Mouse (Mus musculus): ENCODE results near the gene Gm20458. TPM values are rescaled to one million over a fixed set of nuclear protein-coding genes. Genes with fewer than 3 reads are reported as not detected.

Gm20458 gene
- total RNA-seq, 2 experiments from 2014 or later: 7.6 to 9.4 TPM

GRCm38 (mm10) chr2:164517485-164518221, 56.9 kb downstream of the Gm20458 start:
- peak; percentile 96 for TF ChIP-seq CTCF (IDR thresholded peaks at IDR 0.05)
- peak; percentile 65 for DNase-seq
- Histone ChIP-seq H3K27ac (no peak overlapping the region), H3K4me3 (no peak overlapping the region)
- intact Hi-C loops (cut with DNase I): loop anchor here (2.0 kb wide), 2 partner anchors 47 to 101 kb away; no protein-coding TSS in a partner anchor

GRCm38 (mm10) chr2:164518266-164519170, 57.8 kb downstream of the Gm20458 start:
- intact Hi-C loops (cut with DNase I): loop anchor here (2.0 kb wide), 1 partner anchor 102 kb away; no protein-coding TSS in a partner anchor

GRCm38 (mm10) chr2:164519171-164519526, 58.4 kb downstream of the Gm20458 start:
- H3K27ac ChIP-seq: no peak overlapping the region
- TF ChIP-seq CTCF (IDR thresholded peaks at IDR 0.05): no peak
- no peak for DNase-seq
- no peak overlapping the region for H3K4me3 ChIP-seq
- intact Hi-C loops (cut with DNase I): loop anchor here (2.0 kb wide), 1 partner anchor 102 kb away; no protein-coding TSS in a partner anchor

More at GRCm38 (mm10) chr2:164518266-164519170, 57.8 kb downstream of the Gm20458 start:
- H3K27ac ChIP-seq: no peak overlapping the region
- TF ChIP-seq CTCF (IDR thresholded peaks at IDR 0.05): no peak
- no peak overlapping the region for H3K4me3 ChIP-seq
- no peak for DNase-seq

- intact Hi-C loops (cut with DNase I): loop anchor here (5.0 kb wide), 1 partner anchor 118 kb away; the partner anchor contains the start of gene Rbpjl
- H3K27ac ChIP-seq: no peak overlapping the region
- peak; percentile 66 for DNase-seq
- H3K4me3 ChIP-seq: no peak overlapping the region
- peak; percentile 79 for TF ChIP-seq CTCF (IDR thresholded peaks at IDR 0.05)
Measured at GRCm38 (mm10) chr2:164520782-164521181, 60.0 kb downstream of the Gm20458 start.

- intact Hi-C loops (cut with DNase I): loop anchor here (5.0 kb wide), 1 partner anchor 120 kb away; the partner anchor contains the start of gene Rbpjl
- no peak overlapping the region for H3K27ac ChIP-seq
Measured at GRCm38 (mm10) chr2:164521841-164522240, 61.1 kb downstream of the Gm20458 start.

GRCm38 (mm10) chr2:164522280-164522679, 61.5 kb downstream of the Gm20458 start:
- no peak for TF ChIP-seq CTCF (IDR thresholded peaks at IDR 0.05)
- intact Hi-C loops (cut with DNase I): loop anchor here (5.0 kb wide), 1 partner anchor 120 kb away; the partner anchor contains the start of gene Rbpjl
- Histone ChIP-seq H3K27ac (no peak overlapping the region), H3K4me3 (no peak overlapping the region)
- DNase-seq: no peak

More at GRCm38 (mm10) chr2:164521841-164522240, 61.1 kb downstream of the Gm20458 start:
- TF ChIP-seq CTCF (IDR thresholded peaks at IDR 0.05): no peak
- no peak overlapping the region for H3K4me3 ChIP-seq
- no peak for DNase-seq

GRCm38 (mm10) chr2:164523301-164523773, 62.6 kb downstream of the Gm20458 start:
- TF ChIP-seq CTCF (IDR thresholded peaks at IDR 0.05): no peak
- H3K4me3 ChIP-seq: peak overlapping the region; percentile 21; the same call in 1 of the 2 replicates
- intact Hi-C loops (cut with DNase I): loop anchor here (5.0 kb wide), 1 partner anchor 121 kb away; the partner anchor contains the start of gene Rbpjl

GRCm38 (mm10) chr2:164528557-164528956, 67.8 kb downstream of the Gm20458 start:
- Histone ChIP-seq H3K4me3 (no peak overlapping the region), H3K27ac (no peak overlapping the region)
- DNase-seq: no peak
- intact Hi-C loops (cut with DNase I): no loop called here
- no peak for TF ChIP-seq CTCF (IDR thresholded peaks at IDR 0.05)

More at GRCm38 (mm10) chr2:164523301-164523773, 62.6 kb downstream of the Gm20458 start:
- no peak overlapping the region for H3K27ac ChIP-seq
- no peak for DNase-seq

GRCm38 (mm10) chr2:164531169-164531568, 70.4 kb downstream of the Gm20458 start:
- intact Hi-C loops (cut with DNase I): no loop called here
- H3K27ac ChIP-seq: no peak overlapping the region
- TF ChIP-seq CTCF (IDR thresholded peaks at IDR 0.05): no peak; the same call in none of the 2 replicates
- DNase-seq: peak; percentile 66
- H3K4me3 ChIP-seq: no peak overlapping the region

- TF ChIP-seq CTCF (IDR thresholded peaks at IDR 0.05): no peak
- H3K27ac ChIP-seq: no peak overlapping the region
- DNase-seq: no peak
- no peak overlapping the region for H3K4me3 ChIP-seq
- intact Hi-C loops (cut with DNase I): no loop called here
Measured at GRCm38 (mm10) chr2:164534315-164534714, 73.5 kb downstream of the Gm20458 start.

GRCm38 (mm10) chr2:164537003-164537402, 76.2 kb downstream of the Gm20458 start:
- no peak for DNase-seq
- Histone ChIP-seq H3K27ac (no peak overlapping the region), H3K4me3 (no peak overlapping the region)
- intact Hi-C loops (cut with DNase I): no loop called here
- TF ChIP-seq CTCF (IDR thresholded peaks at IDR 0.05): no peak

Other genes starting within 250 kb of the Gm20458 start
- not detected for gene Wfdc15b, start 239.3 kb upstream of the Gm20458 start, total RNA-seq (2021)
- not detected for gene Svs2, start 222.5 kb upstream of the Gm20458 start, total RNA-seq (2021)
- not detected for gene Svs3b, start 204.3 kb upstream of the Gm20458 start, total RNA-seq (2021)
- gene Svs4, start 182.5 kb upstream of the Gm20458 start, total RNA-seq (2021): not detected
- not detected for gene Svs3a, start 171.7 kb upstream of the Gm20458 start, total RNA-seq (2021)
- gene Svs6, start 144.2 kb upstream of the Gm20458 start, total RNA-seq (2021): not detected
- gene Svs5, start 128.2 kb upstream of the Gm20458 start, total RNA-seq (2021): not detected
- under 1 TPM in 1 of 2 experiments, not detected in 1; 0.45 TPM for gene Slpi, start 71.9 kb upstream of the Gm20458 start, total RNA-seq (2021)
- not detected for gene Rbpjl, start 57.8 kb upstream of the Gm20458 start, total RNA-seq (2021)
- 1 to 10 TPM in 1 of 2 experiments, under 1 TPM in 1; 0.56 to 1.7 TPM for gene Matn4, start 55.8 kb upstream of the Gm20458 start, total RNA-seq (2021)
- gene Sdc4, start 17.1 kb upstream of the Gm20458 start, total RNA-seq (2021): 10 to 100 TPM; 39.8 to 95.4 TPM
- 10 to 100 TPM; 21.7 to 24.7 TPM for gene Sys1, start 4.0 kb upstream of the Gm20458 start, total RNA-seq (2021)
- gene Trp53tg5, start 12.8 kb downstream of the Gm20458 start, total RNA-seq (2021): not detected
- 10 to 100 TPM; 12.9 to 25.5 TPM for gene Dbndd2, start 25.1 kb downstream of the Gm20458 start, total RNA-seq (2021)
- 10 to 100 TPM; 27.2 to 33.5 TPM for gene Pigt, start 36.6 kb downstream of the Gm20458 start, total RNA-seq (2021)
- gene Wfdc2, start 101.4 kb downstream of the Gm20458 start, total RNA-seq (2021): not detected
- not detected for gene Spint3, start 112.5 kb downstream of the Gm20458 start, total RNA-seq (2021)
- gene Wfdc6a, start 124.5 kb downstream of the Gm20458 start, total RNA-seq (2021): not detected
- gene Eppin, start 132.6 kb downstream of the Gm20458 start, total RNA-seq (2021): not detected
- gene Wfdc6b, start 152.6 kb downstream of the Gm20458 start, total RNA-seq (2021): not detected
- not detected for gene Wfdc8, start 152.7 kb downstream of the Gm20458 start, total RNA-seq (2021)
- gene Wfdc16, start 177.8 kb downstream of the Gm20458 start, total RNA-seq (2021): not detected
- gene Wfdc10, start 195.1 kb downstream of the Gm20458 start, total RNA-seq (2021): not detected
- not detected for gene Wfdc9, start 195.6 kb downstream of the Gm20458 start, total RNA-seq (2021)
- not detected for gene Wfdc11, start 213.1 kb downstream of the Gm20458 start, total RNA-seq (2021)
- not detected for gene Wfdc13, start 224.1 kb downstream of the Gm20458 start, total RNA-seq (2021)
- gene Spint4, start 237.5 kb downstream of the Gm20458 start, total RNA-seq (2021): not detected